Mouse (Mus musculus) neural tube, embryonic 15.5 days (tissue): ENCODE measurements around the gene Alpk1. TPM values are rescaled to one million over a fixed set of nuclear protein-coding genes. Genes with fewer than 3 reads are reported as not detected.

Experiments
- ATAC-seq: fragments of 200-750 bp; cut with Nextera tagmentation; 2 replicates; pipeline ENCODE4 v1.8.0; 2017; ENCODE audit warnings: mild to moderate bottlenecking, moderate TSS enrichment, moderate library complexity; ENCODE audit not compliant: low FRiP score
- H3K27ac ChIP-seq: fragments of 300-500 bp; sonication (generic); replicated peaks from 2 replicates; pipeline ENCODE4 v1.5.1; 2015; ENCODE audit warnings: mild to moderate bottlenecking, inconsistent platforms
- H3K27me3 ChIP-seq: fragments of 300-500 bp; sonication (generic); replicated peaks from 2 replicates; pipeline ENCODE4 v1.6.1; 2015; ENCODE audit warnings: inconsistent platforms
- H3K36me3 ChIP-seq: fragments of 300-500 bp; sonication (generic); 2 replicates; pipeline ENCODE4 v1.6.1; 2015; ENCODE audit warnings: inconsistent platforms
- H3K4me1 ChIP-seq: fragments of 300-500 bp; sonication (generic); 2 replicates; pipeline ENCODE4 v1.6.1; 2015; ENCODE audit warnings: inconsistent platforms
- H3K4me2 ChIP-seq: fragments of 300-500 bp; sonication (generic); 2 replicates; pipeline ENCODE4 v1.6.1; 2015; ENCODE audit warnings: inconsistent platforms, mild to moderate bottlenecking, moderate library complexity
- H3K4me3 ChIP-seq: fragments of 300-500 bp; sonication (generic); replicated peaks from 2 replicates; pipeline ENCODE4 v1.5.1; 2015; ENCODE audit warnings: mild to moderate bottlenecking, inconsistent platforms
- H3K9ac ChIP-seq: fragments of 300-500 bp; sonication (generic); replicated peaks from 2 replicates; pipeline ENCODE4 v1.6.1; 2015; ENCODE audit warnings: mild to moderate bottlenecking, inconsistent platforms
- H3K9me3 ChIP-seq: fragments of 300-500 bp; sonication (generic); replicated peaks from 2 replicates; pipeline ENCODE4 v1.6.1; 2016; ENCODE audit warnings: inconsistent platforms
- WGBS: fragments of 180-500 bp; shearing (Covaris S2); methylation state at CpG from one replicate; pipeline ENCODE4 v1.1.7; 2015; ENCODE audit warnings: mixed read lengths; 5-methylcytosine and 5-hydroxymethylcytosine counted together
- polyA plus RNA-seq: library from polyadenylated mRNA; unstranded; fragments of >200 nt; fragmentation: Nextera tagmentation; extraction: Ambion mirVana; gene quantifications from 2 replicates; pipeline ENCODE4 v1.2.1, GENCODE M21; 2015

Alpk1 gene
- polyA plus RNA-seq, 1 experiment from 2014 or later = 0.61 TPM

DNA sequence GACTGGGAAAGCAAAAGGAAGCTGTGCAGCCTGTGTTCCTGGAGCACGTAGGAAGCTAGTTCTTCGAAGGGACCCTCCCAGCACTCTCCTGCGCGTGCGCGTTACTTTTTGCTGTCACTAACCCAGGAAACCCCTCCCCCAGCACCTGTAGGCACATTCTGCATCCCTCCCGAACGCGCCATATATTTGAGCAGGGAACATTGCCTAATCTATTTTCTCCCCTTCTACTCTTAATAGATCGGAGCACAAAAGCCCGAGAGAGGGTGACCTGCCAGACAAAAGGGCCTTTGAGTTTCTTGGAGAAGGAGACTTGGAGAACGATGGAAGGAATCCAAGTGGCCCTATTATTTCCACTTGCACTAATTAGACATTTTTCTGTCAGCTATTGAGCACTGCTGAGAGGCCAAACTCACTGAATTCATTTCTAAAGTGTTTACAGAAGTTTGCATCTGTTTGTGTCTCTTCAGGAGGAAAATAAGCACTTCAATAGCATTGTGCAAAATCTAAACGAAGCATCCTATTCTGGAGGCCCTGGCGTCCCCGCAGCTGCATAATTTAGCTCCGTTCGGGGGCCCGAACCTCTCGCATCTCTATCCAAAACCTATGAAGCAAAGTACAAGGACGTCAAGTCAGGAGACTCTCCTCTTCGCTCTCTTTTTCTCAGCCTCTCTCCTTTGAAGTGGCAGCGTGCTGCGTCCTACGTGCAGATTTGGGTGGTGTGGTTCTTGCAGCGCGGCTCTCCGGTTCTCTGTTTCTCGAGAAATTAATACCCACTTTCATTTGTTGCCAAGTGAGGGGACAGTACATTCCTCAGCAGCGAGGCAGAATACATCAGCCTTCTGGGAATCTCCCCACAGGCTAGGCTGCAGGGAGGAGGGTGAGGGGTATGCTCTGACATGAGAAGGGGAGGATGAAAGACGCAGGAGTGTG, 74.5 kb downstream of the Alpk1 start:
- H3K4me3 ChIP-seq = peak overlapping the region; percentile 29
- peaks cover 24% of the 10 kb centered on the region for H3K4me1 ChIP-seq
- peak; percentile 82 for ATAC-seq
- peak overlapping the region; percentile 55 for H3K4me2 ChIP-seq
- H3K27me3 ChIP-seq = peaks cover 9% of the 10 kb centered on the region; the same call in 1 of the 2 replicates
- H3K9ac ChIP-seq = peak overlapping the region; percentile 36; the same call in 1 of the 2 replicates
- peak overlapping the region; percentile 63 for H3K27ac ChIP-seq
- H3K36me3 ChIP-seq = no peaks in the 10 kb centered on the region
- no peaks in the 10 kb centered on the region for H3K9me3 ChIP-seq
- 3% methylated on average over 30 of the region's 30 CpGs for WGBS

DNA sequence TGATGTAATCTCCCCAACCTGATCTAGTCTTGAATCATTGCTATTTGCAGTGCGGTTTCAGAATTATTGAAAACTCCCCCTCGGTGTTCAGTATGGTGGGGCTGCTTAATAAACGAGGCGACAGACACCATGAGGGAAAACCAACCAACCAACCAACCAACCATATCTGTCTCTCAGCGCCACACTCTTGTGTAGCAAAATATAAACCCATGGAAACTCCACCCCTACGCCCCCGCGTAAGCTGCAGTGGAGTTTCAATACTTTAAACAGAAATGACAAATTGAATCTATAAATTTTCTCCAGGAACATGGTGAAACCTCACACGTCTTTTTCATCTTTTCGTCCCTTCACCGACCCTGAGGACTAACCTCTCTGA, 75.2 kb downstream of the Alpk1 start:
- no peaks in the 10 kb centered on the region for H3K9me3 ChIP-seq
- peaks cover 24% of the 10 kb centered on the region for H3K4me1 ChIP-seq
- WGBS = 53% methylated on average over 11 of the region's 11 CpGs
- ATAC-seq = 0 out of 2 replicates have a peak, but pooled peaks have one; percentile 9
- H3K9ac ChIP-seq = no peak overlapping the region
- no peaks in the 10 kb centered on the region for H3K36me3 ChIP-seq
- peak overlapping the region; percentile 29 for H3K4me3 ChIP-seq
- peaks cover 9% of the 10 kb centered on the region; the same call in 1 of the 2 replicates for H3K27me3 ChIP-seq
- peak overlapping the region; percentile 55 for H3K4me2 ChIP-seq
- H3K27ac ChIP-seq = peak overlapping the region; percentile 63; the same call in 1 of the 2 replicates

DNA sequence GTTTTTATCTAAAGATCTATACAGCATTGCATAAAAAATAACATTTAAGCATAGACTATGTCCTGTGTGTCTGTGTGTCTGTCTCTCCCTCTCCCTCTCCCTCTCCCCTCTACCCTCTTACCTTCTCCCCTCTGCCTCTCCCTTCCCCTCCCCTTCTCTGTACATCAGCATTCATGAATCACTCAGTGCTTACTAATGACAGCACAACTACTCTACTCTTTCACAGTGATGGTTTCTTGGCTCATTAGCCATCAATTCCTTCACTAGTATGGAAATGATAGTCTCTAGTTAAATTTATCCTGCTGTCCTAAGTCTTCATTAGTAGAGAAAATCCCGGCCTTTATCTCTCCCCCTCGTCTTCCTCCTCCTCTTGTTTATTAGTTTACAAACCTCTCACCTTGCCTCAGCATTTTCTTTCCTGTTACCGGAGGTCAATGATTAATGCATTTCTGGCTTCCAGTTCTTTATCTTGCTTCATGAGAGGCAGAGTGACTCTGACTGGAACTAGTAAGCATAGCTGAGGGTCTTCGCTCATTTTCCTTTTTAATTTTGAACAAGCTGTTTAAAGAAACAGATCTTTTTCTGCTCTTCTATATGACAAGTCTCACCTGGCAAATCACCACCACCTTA, 79.0 kb downstream of the Alpk1 start:
- Histone ChIP-seq H3K9ac (no peak overlapping the region), H3K36me3 (no peaks in the 10 kb centered on the region), H3K4me2 (no peak overlapping the region), H3K27ac (no peak overlapping the region), H3K4me1 (peaks cover 14% of the 10 kb centered on the region), H3K27me3 (peaks cover 9% of the 10 kb centered on the region), H3K9me3 (no peaks in the 10 kb centered on the region), H3K4me3 (no peak overlapping the region)
- 53% methylated on average over 4 of the region's 4 CpGs for WGBS
- no peak for ATAC-seq

DNA sequence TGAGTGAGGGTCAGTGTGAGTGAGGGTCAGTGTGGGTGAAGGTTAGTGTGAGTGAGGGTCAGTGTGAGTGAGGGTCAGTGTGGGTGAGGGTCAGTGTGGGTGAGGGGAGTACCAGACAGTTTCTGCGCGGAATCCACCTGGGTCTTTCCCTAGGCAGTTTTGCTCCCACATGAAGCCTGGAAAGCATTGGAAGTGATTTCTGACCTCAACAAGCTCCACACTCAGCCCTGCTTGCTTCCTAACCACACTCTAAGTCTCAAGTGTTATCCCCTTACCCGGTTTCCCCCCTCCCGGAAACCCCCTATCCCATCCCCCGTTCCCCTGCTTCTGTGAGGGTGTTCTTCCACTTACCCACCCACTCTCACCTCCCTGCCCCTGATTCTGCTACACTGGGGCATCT, 81.7 kb downstream of the Alpk1 start:
- Histone ChIP-seq H3K4me1 (peaks cover 6% of the 10 kb centered on the region), H3K4me3 (no peak overlapping the region), H3K27me3 (peaks cover 20% of the 10 kb centered on the region), H3K4me2 (no peak overlapping the region), H3K27ac (no peak overlapping the region), H3K9me3 (no peaks in the 10 kb centered on the region), H3K9ac (no peak overlapping the region), H3K36me3 (no peaks in the 10 kb centered on the region)
- 91% methylated on average over 5 of the region's 5 CpGs for WGBS
- ATAC-seq = no peak

DNA sequence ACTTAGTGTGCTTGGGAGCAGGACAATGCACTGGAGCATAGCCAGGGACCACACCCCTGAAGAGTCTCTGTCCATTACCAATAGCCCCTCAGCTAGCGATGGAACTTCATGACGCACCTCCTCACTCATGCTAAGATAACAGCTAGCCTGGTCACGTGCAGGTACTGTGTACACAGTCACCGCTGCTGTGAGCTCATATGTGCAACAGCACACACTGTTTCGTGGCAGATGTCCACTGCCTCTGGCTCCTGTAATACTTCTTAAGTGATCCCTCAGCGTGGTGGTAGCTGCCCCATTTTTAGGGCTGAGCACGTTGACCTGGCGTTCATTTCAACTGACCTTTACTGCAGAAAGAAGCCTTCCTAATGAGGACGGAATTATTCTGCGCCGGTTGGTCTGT, 83.8 kb downstream of the Alpk1 start:
- Histone ChIP-seq H3K36me3 (no peaks in the 10 kb centered on the region), H3K9ac (no peak overlapping the region), H3K4me1 (peaks cover 6% of the 10 kb centered on the region), H3K4me3 (no peak overlapping the region), H3K27me3 (peaks cover 17% of the 10 kb centered on the region), H3K4me2 (no peak overlapping the region), H3K9me3 (no peaks in the 10 kb centered on the region), H3K27ac (no peak overlapping the region)
- 80% methylated on average over 11 of the region's 11 CpGs for WGBS
- ATAC-seq = no peak

DNA sequence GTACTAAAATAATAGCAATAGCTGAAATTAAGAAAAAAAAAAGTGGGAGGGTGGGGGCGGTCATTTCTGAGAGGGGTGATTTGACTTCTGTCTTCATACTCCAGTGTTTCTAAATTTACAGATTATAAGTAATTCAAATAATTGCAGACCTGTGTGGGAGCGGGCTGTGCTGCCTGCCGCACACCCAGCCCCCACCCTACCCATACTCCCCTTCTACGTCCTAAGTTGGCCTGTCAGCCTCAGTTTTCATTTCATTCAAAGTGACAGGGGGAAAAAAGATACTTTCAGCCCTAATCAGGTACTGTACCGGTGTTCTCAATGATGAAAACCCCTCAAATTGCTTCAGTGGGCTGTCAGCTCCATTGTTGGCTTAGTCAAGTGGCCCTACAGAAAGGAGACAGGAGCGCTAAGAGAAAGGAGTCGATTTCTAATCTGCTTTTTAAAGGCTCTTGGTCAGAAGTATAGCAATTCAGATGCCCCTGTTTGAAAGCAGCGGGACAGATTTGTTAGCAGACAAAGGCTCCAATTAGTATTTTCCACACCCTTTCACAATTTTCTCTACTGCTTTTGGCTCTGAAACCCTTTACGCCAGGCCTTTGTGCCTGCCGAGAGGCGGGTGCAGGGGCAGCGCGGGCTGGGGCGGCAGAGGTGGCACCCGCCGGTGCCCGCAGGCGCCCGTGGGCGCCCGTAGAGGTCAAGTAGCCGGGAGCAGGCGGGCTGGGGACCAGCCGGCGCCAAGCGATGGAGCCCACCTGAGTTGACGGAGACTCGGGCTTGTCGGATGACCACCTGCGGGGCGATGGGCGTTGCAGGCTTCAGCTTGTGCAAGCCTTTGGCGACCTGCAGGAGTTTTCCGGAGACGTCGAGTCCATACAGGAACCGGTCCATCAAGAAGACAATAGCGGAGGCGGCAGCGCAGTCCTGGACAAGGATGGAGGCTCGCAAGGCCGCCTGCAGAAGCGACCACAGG, 85.2 kb downstream of the Alpk1 start:
- WGBS = 9% methylated on average over 43 of the region's 43 CpGs
- H3K4me3 ChIP-seq = peak overlapping the region; percentile 34
- H3K9ac ChIP-seq = peak overlapping the region; percentile 33; the same call in 1 of the 2 replicates
- H3K4me2 ChIP-seq = peak overlapping the region; percentile 62
- peaks cover 18% of the 10 kb centered on the region for H3K27me3 ChIP-seq
- no peaks in the 10 kb centered on the region for H3K9me3 ChIP-seq
- no peak; the same call in 1 of the 2 replicates for ATAC-seq
- no peak overlapping the region for H3K27ac ChIP-seq
- no peaks in the 10 kb centered on the region for H3K36me3 ChIP-seq
- peaks cover 6% of the 10 kb centered on the region for H3K4me1 ChIP-seq

DNA sequence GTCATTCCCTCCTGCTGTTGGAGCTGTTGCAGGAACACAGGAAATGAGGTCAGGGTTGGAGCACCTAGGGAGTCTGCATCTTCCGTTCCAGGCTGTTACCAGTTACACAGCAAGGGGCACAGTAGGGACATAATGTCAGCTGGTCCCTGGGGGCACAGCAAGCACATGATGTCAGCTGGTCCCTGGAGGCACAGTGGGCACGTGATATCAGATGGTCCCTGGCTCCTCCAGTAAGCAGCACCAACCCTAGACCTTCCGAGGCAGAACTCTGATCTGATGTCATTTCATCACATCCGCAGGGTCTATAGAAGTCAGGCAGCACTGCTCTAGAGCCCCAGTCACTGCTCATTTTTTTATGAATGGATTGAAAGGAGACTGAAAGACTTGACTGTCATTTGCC, 89.1 kb downstream of the Alpk1 start:
- H3K4me3 ChIP-seq = no peak overlapping the region
- no peaks in the 10 kb centered on the region for H3K36me3 ChIP-seq
- ATAC-seq = no peak
- peaks cover 6% of the 10 kb centered on the region for H3K4me1 ChIP-seq
- no peak overlapping the region for H3K4me2 ChIP-seq
- no peaks in the 10 kb centered on the region for H3K9me3 ChIP-seq
- peaks cover 12% of the 10 kb centered on the region for H3K27me3 ChIP-seq
- 75% methylated on average over 4 of the region's 4 CpGs for WGBS
- H3K9ac ChIP-seq = no peak overlapping the region
- no peak overlapping the region for H3K27ac ChIP-seq

DNA sequence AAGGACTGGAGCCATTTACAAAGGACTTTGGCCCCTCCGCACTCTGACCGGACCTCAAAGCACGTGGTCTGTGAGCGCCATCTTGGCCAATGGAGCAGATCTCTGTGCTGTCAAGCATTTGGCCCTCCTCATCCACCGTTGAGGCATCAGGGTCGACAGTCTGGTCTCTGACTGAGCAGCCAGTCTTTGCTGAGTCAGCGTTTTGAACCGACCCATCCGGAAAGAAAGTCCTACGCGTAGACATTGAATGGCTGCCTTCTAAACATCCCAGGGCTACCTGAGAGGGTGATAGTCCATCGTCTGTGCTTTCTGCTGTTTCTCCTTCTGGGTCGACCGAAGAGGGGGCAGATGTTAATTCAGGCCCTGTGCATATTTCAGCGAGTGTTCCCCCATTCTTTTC, 100.6 kb downstream of the Alpk1 start:
- no peaks in the 10 kb centered on the region for H3K4me1 ChIP-seq
- no peaks in the 10 kb centered on the region for H3K9me3 ChIP-seq
- no peak overlapping the region for H3K27ac ChIP-seq
- no peak overlapping the region for H3K9ac ChIP-seq
- no peaks in the 10 kb centered on the region for H3K27me3 ChIP-seq
- H3K4me3 ChIP-seq = no peak overlapping the region
- H3K4me2 ChIP-seq = no peak overlapping the region
- WGBS = 91% methylated on average over 15 of the region's 15 CpGs
- H3K36me3 ChIP-seq = no peaks in the 10 kb centered on the region
- ATAC-seq = no peak

DNA sequence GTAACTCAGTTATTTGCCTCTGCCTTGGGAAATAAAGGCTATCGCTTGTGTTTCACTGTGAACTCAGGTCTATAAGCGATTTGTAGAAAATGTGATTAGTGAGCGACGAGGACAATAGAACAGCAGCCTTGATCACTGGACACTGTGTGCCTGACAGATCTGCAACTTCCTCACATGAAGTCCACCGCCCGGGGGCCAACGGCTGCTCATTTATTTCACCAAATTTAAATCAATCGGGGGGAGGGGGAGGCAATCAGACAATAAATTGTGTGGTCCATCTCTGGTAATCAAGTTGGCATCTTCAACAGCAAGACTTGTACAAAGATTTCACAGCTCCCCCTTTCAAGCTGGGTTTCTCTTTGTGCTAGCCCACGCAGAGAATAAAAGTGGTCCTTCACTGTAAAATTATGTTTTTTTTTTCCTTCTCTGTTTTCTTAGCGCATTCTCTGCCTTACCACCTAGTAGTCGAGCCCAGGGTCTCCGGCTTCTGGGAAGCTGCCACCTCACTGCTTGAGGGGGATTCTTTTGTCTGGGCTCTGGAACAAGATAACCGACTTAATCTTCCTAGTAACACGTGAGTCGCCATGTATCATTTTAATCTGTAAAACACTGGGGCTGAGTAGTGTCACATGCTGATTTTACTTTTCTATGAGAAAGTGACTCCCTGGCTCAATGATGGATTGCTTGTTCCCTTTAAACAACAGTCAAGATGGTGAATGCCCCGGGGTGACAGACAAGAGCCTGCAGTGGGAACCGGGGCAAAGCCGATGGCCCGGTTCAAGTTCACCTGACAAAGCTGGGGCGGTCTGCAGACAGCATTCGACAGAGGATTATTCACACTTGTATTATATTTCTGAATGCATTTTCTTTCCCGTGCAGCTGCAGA, 118.4 kb downstream of the Alpk1 start:
- peak overlapping the region; percentile 14; the same call in 1 of the 2 replicates for H3K4me3 ChIP-seq
- WGBS = 18% methylated on average over 22 of the region's 22 CpGs
- peak; percentile 31; the same call in 1 of the 2 replicates for ATAC-seq
- peaks cover 4% of the 10 kb centered on the region; the same call in 1 of the 2 replicates for H3K4me1 ChIP-seq
- H3K27ac ChIP-seq = no peak overlapping the region
- H3K4me2 ChIP-seq = peak overlapping the region; percentile 46
- 0 out of 2 replicates have a peak, but pooled peaks cover 3% of the 10 kb centered on the region for H3K27me3 ChIP-seq
- no peaks in the 10 kb centered on the region for H3K9me3 ChIP-seq
- no peak overlapping the region for H3K9ac ChIP-seq
- no peaks in the 10 kb centered on the region for H3K36me3 ChIP-seq

DNA sequence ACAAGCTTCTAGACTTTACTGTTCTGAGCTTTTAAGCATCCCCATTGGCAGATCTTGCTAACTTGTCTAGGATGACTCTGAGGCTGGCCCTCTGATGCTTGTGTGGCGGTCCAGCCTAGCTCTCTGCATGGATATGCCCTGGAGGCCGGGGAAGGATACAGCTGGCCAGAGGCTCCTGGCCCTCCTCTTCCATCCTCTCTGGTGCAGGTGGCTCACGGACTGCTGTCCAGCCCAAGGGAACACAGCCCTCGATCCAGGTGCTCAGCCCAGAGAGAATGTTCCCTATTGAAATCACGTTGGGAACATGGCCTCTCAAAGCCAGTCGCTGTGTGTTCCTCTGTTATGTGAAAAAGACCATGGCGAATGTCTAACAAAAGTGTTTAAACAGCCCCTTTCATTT, 119.6 kb downstream of the Alpk1 start:
- ATAC-seq = no peak
- H3K4me2 ChIP-seq = no peak overlapping the region
- H3K9ac ChIP-seq = no peak overlapping the region
- peaks cover 4% of the 10 kb centered on the region; the same call in 1 of the 2 replicates for H3K4me1 ChIP-seq
- 42% methylated on average over 7 of the region's 7 CpGs for WGBS
- H3K9me3 ChIP-seq = no peaks in the 10 kb centered on the region
- H3K36me3 ChIP-seq = no peaks in the 10 kb centered on the region
- no peak overlapping the region for H3K27ac ChIP-seq
- 0 out of 2 replicates have a peak, but pooled peaks cover 3% of the 10 kb centered on the region for H3K27me3 ChIP-seq
- no peak overlapping the region for H3K4me3 ChIP-seq
